9 mouse cellular contexts compared by ENCODE assay signal in genomic region chr11:97545808-97546560, GRCm38 (mm10). TPM values are rescaled to one million over a fixed set of nuclear protein-coding genes. Genes with fewer than 3 reads are reported as not detected.
DNase-seq lines count a peak whose midpoint lies in the region; ATAC-seq lines count a peak whose summit lies in the region.
"Had no signal": no experiment of that assay in that cellular context is flagged by ENCODE, and none has a peak within 500 bp of the region (broad histone marks: within the 10 kb centered on the region; RNA-seq: fewer than 3 reads in every experiment).

No protein-coding gene starts in this region.

- H3K27me3 ChIP-seq in lung, embryonic 15.5 days: peaks cover 99% of the 10 kb centered on the region
- peaks cover 82% of the 10 kb centered on the region for H3K27me3 ChIP-seq in embryonic facial prominence, embryonic 12.5 days
- H3K27me3 ChIP-seq in intestine, embryonic 15.5 days (replicated peaks): peaks cover 84% of the 10 kb centered on the region
- peaks cover 57% of the 10 kb centered on the region for H3K27me3 ChIP-seq in neural tube, embryonic 15.5 days (replicated peaks)

- ATAC-seq in lung, embryonic 15.5 days (ENCODE audit: borderline replicate concordance, extremely low read depth, low FRiP score, low TSS enrichment): no peak
- no peak for ATAC-seq in embryonic facial prominence, embryonic 12.5 days (ENCODE audit: insufficient number of reproducible peaks, insufficient read depth, low FRiP score, low TSS enrichment)
- peak; percentile 46; the same call in 1 of the 2 replicates for ATAC-seq in intestine, embryonic 15.5 days
- ATAC-seq in neural tube, embryonic 15.5 days (ENCODE audit: low FRiP score): 0 out of 2 replicates have a peak, but pooled peaks have one; percentile 15
- ATAC-seq in erythroblast, adult 5-6 weeks (replicated peaks; ENCODE audit: low FRiP score, poor library complexity, severe bottlenecking): no peak

- H3K9me3 ChIP-seq in lung, embryonic 15.5 days: no peaks in the 10 kb centered on the region
- H3K9me3 ChIP-seq in embryonic facial prominence, embryonic 12.5 days: no peaks in the 10 kb centered on the region
- no peaks in the 10 kb centered on the region for H3K9me3 ChIP-seq in intestine, embryonic 15.5 days
- no peaks in the 10 kb centered on the region for H3K9me3 ChIP-seq in neural tube, embryonic 15.5 days (replicated peaks)

- no peak overlapping the region for H3K27ac ChIP-seq in lung, embryonic 15.5 days
- H3K27ac ChIP-seq in embryonic facial prominence, embryonic 12.5 days: no peak overlapping the region
- no peak overlapping the region for H3K27ac ChIP-seq in intestine, embryonic 15.5 days
- H3K27ac ChIP-seq in neural tube, embryonic 15.5 days (replicated peaks): no peak overlapping the region

- DNase-seq in lung, postnatal 25 days (ENCODE audit: low spot score): no peak
- DNase-seq in urinary bladder, adult 2 months (ENCODE audit: low spot score): no peak
- no peak for DNase-seq in layer of hippocampus, adult 8-10 months (ENCODE audit: low spot score in 2 of 2)
- DNase-seq: right cerebral cortex, adult 18-20 months had no signal

- H3K36me3 ChIP-seq in lung, embryonic 15.5 days: no peaks in the 10 kb centered on the region
- H3K36me3 ChIP-seq in embryonic facial prominence, embryonic 12.5 days: no peaks in the 10 kb centered on the region
- H3K36me3 ChIP-seq in intestine, embryonic 15.5 days: no peaks in the 10 kb centered on the region
- H3K36me3 ChIP-seq in neural tube, embryonic 15.5 days: peaks cover 4% of the 10 kb centered on the region; the same call in 1 of the 2 replicates

- H3K4me1 ChIP-seq in lung, embryonic 15.5 days: peaks cover 13% of the 10 kb centered on the region
- peaks cover 13% of the 10 kb centered on the region for H3K4me1 ChIP-seq in embryonic facial prominence, embryonic 12.5 days
- H3K4me1 ChIP-seq in intestine, embryonic 15.5 days (replicated peaks): peaks cover 14% of the 10 kb centered on the region
- H3K4me1 ChIP-seq in neural tube, embryonic 15.5 days: peaks cover 47% of the 10 kb centered on the region

- 2% methylated on average over 26 of the region's 26 CpGs for WGBS in lung, embryonic 15.5 days
- 2% methylated on average over 26 of the region's 26 CpGs for WGBS in embryonic facial prominence, embryonic 12.5 days
- 5% methylated on average over 26 of the region's 26 CpGs for WGBS in intestine, embryonic 15.5 days
- 7% methylated on average over 26 of the region's 26 CpGs for WGBS in neural tube, embryonic 15.5 days

- peak overlapping the region; percentile 29 for H3K9ac ChIP-seq in lung, embryonic 15.5 days
- peak overlapping the region; percentile 57 for H3K9ac ChIP-seq in embryonic facial prominence, embryonic 12.5 days
- H3K9ac ChIP-seq in intestine, embryonic 15.5 days: peak overlapping the region; percentile 39; the same call in 1 of the 2 replicates
- peak overlapping the region; percentile 58 for H3K9ac ChIP-seq in neural tube, embryonic 15.5 days (replicated peaks)

- peak overlapping the region; percentile 51 for H3K4me3 ChIP-seq in lung, embryonic 15.5 days
- H3K4me3 ChIP-seq in embryonic facial prominence, embryonic 12.5 days: peak overlapping the region; percentile 61
- peak overlapping the region; percentile 58 for H3K4me3 ChIP-seq in intestine, embryonic 15.5 days (replicated peaks)
- H3K4me3 ChIP-seq in neural tube, embryonic 15.5 days (replicated peaks): peak overlapping the region; percentile 51

- H3K4me2 ChIP-seq in lung, embryonic 15.5 days: peak overlapping the region; percentile 99
- H3K4me2 ChIP-seq in embryonic facial prominence, embryonic 12.5 days (replicated peaks): peak overlapping the region; percentile 100
- H3K4me2 ChIP-seq in intestine, embryonic 15.5 days (replicated peaks): peak overlapping the region; percentile 98
- H3K4me2 ChIP-seq in neural tube, embryonic 15.5 days: peak overlapping the region; percentile 95

RNA-seq across cellular contexts. Expression of gene Srcin1, which starts 30.0 kb away (rescaled TPM):
- polyA plus RNA-seq in lung, embryonic 15.5 days (2015; fragmentation: Nextera tagmentation; extraction: Ambion mirVana): 0.53 and 0.87 TPM in 2 replicates
- 1.00 and 1.3 TPM in 2 replicates for polyA plus RNA-seq in embryonic facial prominence, embryonic 12.5 days (2016; fragmentation: Nextera tagmentation; extraction: Ambion mirVana)
- polyA plus RNA-seq in intestine, embryonic 15.5 days (2015; fragmentation: Nextera tagmentation; extraction: Ambion mirVana): 0.24 and 0.25 TPM in 2 replicates
- polyA plus RNA-seq in neural tube, embryonic 15.5 days (2015; fragmentation: Nextera tagmentation; extraction: Ambion mirVana): 7.2 and 10.5 TPM in 2 replicates
- polyA plus RNA-seq in urinary bladder, adult 2 months (2012; rRNA removed): 1.4 and 1.6 TPM in 2 replicates
- total RNA-seq in layer of hippocampus, adult 8-10 months (2022): 100 to 1,000 TPM; 212 to 220 (median 217) TPM
- not detected in 2 replicates for total RNA-seq in erythroblast, adult 5-6 weeks (2015; ENCODE audit: low replicate concordance)
- total RNA-seq in erythroblast, adult 5-6 weeks (2017; ENCODE audit: low replicate concordance): not detected in 2 replicates

RNA-seq across cellular contexts. Expression of gene 4933428G20Rik, which starts 45.8 kb away (rescaled TPM):
- polyA plus RNA-seq in lung, embryonic 15.5 days (2015; fragmentation: Nextera tagmentation; extraction: Ambion mirVana): 0.70 and 0.87 TPM in 2 replicates
- 1.1 and 1.4 TPM in 2 replicates for polyA plus RNA-seq in embryonic facial prominence, embryonic 12.5 days (2016; fragmentation: Nextera tagmentation; extraction: Ambion mirVana)
- 0.47 and 0.55 TPM in 2 replicates for polyA plus RNA-seq in intestine, embryonic 15.5 days (2015; fragmentation: Nextera tagmentation; extraction: Ambion mirVana)
- polyA plus RNA-seq in neural tube, embryonic 15.5 days (2015; fragmentation: Nextera tagmentation; extraction: Ambion mirVana): 1.2 and 1.4 TPM in 2 replicates
- polyA plus RNA-seq in urinary bladder, adult 2 months (2012; rRNA removed): not detected in 2 replicates
- under 1 TPM in 1 of 4 experiments, not detected in 3; 0.29 TPM for total RNA-seq in layer of hippocampus, adult 8-10 months (2022)
- not detected in 2 replicates for total RNA-seq in erythroblast, adult 5-6 weeks (2015; ENCODE audit: low replicate concordance)
- not detected in 2 replicates for total RNA-seq in erythroblast, adult 5-6 weeks (2017; ENCODE audit: low replicate concordance)

Comparison
In these comparisons a context has a peak if more than half of its experiments do, and no peak if none do; other contexts are left out.
1. ATAC-seq: peak in intestine, embryonic 15.5 days (single experiment) and neural tube, embryonic 15.5 days (single experiment); none in lung, embryonic 15.5 days (single experiment), embryonic facial prominence, embryonic 12.5 days (single experiment) and erythroblast, adult 5-6 weeks (single experiment).
2. Peak in every context shown above with its lines, with median percentiles within 50 percentile points of each other: H3K4me2 ChIP-seq, H3K4me3 ChIP-seq and H3K9ac ChIP-seq.